Mouse (Mus musculus): Measurements from ENCODE around the gene Ide. TPM values are rescaled to one million over a fixed set of nuclear protein-coding genes. Genes with fewer than 3 reads are reported as not detected.

Gene Ide
- total RNA-seq (2023) = 10 to 100 TPM; 30.7 to 32.9 TPM

GRCm38 (mm10) chr19:37337752-37338151 is at the start of gene Ide:
Ide (minus strand) TSS chr19:37337852.

GRCm38 (mm10) chr19:37375755-37376615 is 38.3 kb upstream of the Ide start, which contains the start of gene Kif11:
Kif11 (plus strand) TSS chr19:37376403.

Other genes starting within 250 kb of the Ide start
- gene March5, start 130.3 kb downstream of the Ide start, total RNA-seq (2023) = 10 to 100 TPM; 31.8 to 36.1 TPM
- 1 to 10 TPM; 1.7 to 2.1 TPM for gene Cpeb3, start 129.3 kb downstream of the Ide start, total RNA-seq (2023)
- 10 to 100 TPM; 67.0 to 67.2 TPM for gene Kif11, start 38.6 kb upstream of the Ide start, total RNA-seq (2023)
- gene Hhex, start 97.0 kb upstream of the Ide start, total RNA-seq (2023) = 10 to 100 TPM; 56.3 to 60.9 TPM
- gene Exoc6, start 212.6 kb upstream of the Ide start, total RNA-seq (2023) = 10 to 100 TPM; 58.8 to 64.0 TPM

Data from neutrophil, adult 83 days (primary cell).